Mouse (Mus musculus) heart, embryonic 14.5 days (tissue): ENCODE data around the gene Nab2. TPM values are rescaled to one million over a fixed set of nuclear protein-coding genes. Genes with fewer than 3 reads are reported as not detected.

Source experiments
- ATAC-seq: fragments of 200-750 bp; cut with Nextera tagmentation; 2 replicates; pipeline ENCODE4 v1.8.0; 2017; ENCODE audit warnings: low read depth, moderate TSS enrichment; ENCODE audit not compliant: insufficient number of reproducible peaks, insufficient read depth, low FRiP score
- H3K27ac ChIP-seq, 2 experiments: fragments of 200-500 bp in 1 of 2; fragments of 300-500 bp in 1 of 2; sonication (generic) in 1 of 2; replicated peaks in 1 of 2; 2 replicates each; pipeline ENCODE4 v1.5.1; 2012 to 2014; ENCODE audit warnings: low read depth in 2 of 2, low read length in 2 of 2, control low read depth in 1 of 2, mild to moderate bottlenecking in 1 of 2, mixed read lengths in 1 of 2; ENCODE audit not compliant: control insufficient read depth in 1 of 2, insufficient read depth in 1 of 2
- H3K27me3 ChIP-seq: fragments of 300-500 bp; sonication (generic); 2 replicates; pipeline ENCODE4 v1.6.1; 2014; ENCODE audit warnings: mild to moderate bottlenecking, low read length, control low read depth; ENCODE audit not compliant: control insufficient read depth, insufficient read depth
- H3K36me3 ChIP-seq: fragments of 300-500 bp; sonication (generic); 2 replicates; pipeline ENCODE4 v1.6.1; 2014; ENCODE audit warnings: mild to moderate bottlenecking, control low read depth, low read length, mixed read lengths; ENCODE audit not compliant: control insufficient read depth, insufficient read depth
- H3K4me1 ChIP-seq, 2 experiments: fragments of 200-500 bp in 1 of 2; fragments of 300-500 bp in 1 of 2; sonication (generic) in 1 of 2; 2 replicates each; pipeline ENCODE4 v1.6.1; 2012 to 2014; ENCODE audit warnings: low read length in 2 of 2, control low read depth in 1 of 2, mixed read lengths in 1 of 2; ENCODE audit not compliant: control insufficient read depth in 2 of 2, insufficient read depth in 2 of 2
- H3K4me2 ChIP-seq: fragments of 300-500 bp; sonication (generic); 2 replicates; pipeline ENCODE4 v1.6.1; 2014; ENCODE audit warnings: mild to moderate bottlenecking, low read length
- H3K4me3 ChIP-seq, 2 experiments: fragments of 200-500 bp in 1 of 2; fragments of 300-500 bp in 1 of 2; sonication (generic) in 1 of 2; 2 replicates each; pipeline ENCODE4 v1.5.1; 2012 to 2014; ENCODE audit warnings: low read length in 2 of 2, mild to moderate bottlenecking in 2 of 2, control low read depth in 1 of 2, low read depth in 1 of 2, moderate library complexity in 1 of 2; ENCODE audit not compliant: control insufficient read depth in 1 of 2, insufficient read depth in 1 of 2
- H3K9ac ChIP-seq: fragments of 300-500 bp; sonication (generic); 2 replicates; pipeline ENCODE4 v1.6.1; 2014; ENCODE audit warnings: mild to moderate bottlenecking, low read length
- H3K9me3 ChIP-seq: fragments of 300-500 bp; sonication (generic); 2 replicates; pipeline ENCODE4 v1.6.1; 2016; ENCODE audit warnings: low read length, control low read depth; ENCODE audit not compliant: control insufficient read depth
- WGBS: fragments of 180-500 bp; shearing (Covaris S2); extraction: QIAGEN DNeasy Blood & Tissue Kit; methylation state at CpG from one replicate; pipeline ENCODE4 v1.1.7; 2014; 5-methylcytosine and 5-hydroxymethylcytosine counted together
- polyA plus RNA-seq: library from polyadenylated mRNA; unstranded; fragments of >200 nt; fragmentation: Nextera tagmentation; extraction: Ambion mirVana; gene quantifications from 2 replicates; pipeline ENCODE4 v1.2.1, GENCODE M21; 2014

Gene Nab2
- polyA plus RNA-seq, 1 experiment from 2014 or later, result 9.0 TPM

- no peak overlapping the region for H3K4me3 ChIP-seq
- H3K4me2 ChIP-seq, result no peak overlapping the region
- H3K27me3 ChIP-seq, result no peaks in the 10 kb centered on the region
- H3K36me3 ChIP-seq, result no peaks in the 10 kb centered on the region
- peaks cover 11 to 17% of the 10 kb centered on the region in 2 experiments for H3K4me1 ChIP-seq
- H3K9me3 ChIP-seq, result no peaks in the 10 kb centered on the region
- no peak for ATAC-seq
- 37% methylated on average over 2 of the region's 2 CpGs for WGBS
- H3K9ac ChIP-seq, result no peak overlapping the region
- no peak overlapping the region for H3K27ac ChIP-seq
These were observed 2.9 kb upstream of the Nab2 start for GRCm38 (mm10) chr10:127671276-127671675.

GRCm38 (mm10) chr10:127670185-127670584 lies 1.8 kb upstream of the Nab2 start:
- Histone ChIP-seq H3K27me3 (no peaks in the 10 kb centered on the region), H3K4me1 (peaks cover 11 to 20% of the 10 kb centered on the region in 2 experiments), H3K27ac (no peak overlapping the region), H3K9me3 (no peaks in the 10 kb centered on the region), H3K4me2 (no peak overlapping the region), H3K9ac (no peak overlapping the region), H3K4me3 (no peak overlapping the region), H3K36me3 (no peaks in the 10 kb centered on the region)
- no peak for ATAC-seq
- 89% methylated on average over 2 of the region's 2 CpGs for WGBS

DNA sequence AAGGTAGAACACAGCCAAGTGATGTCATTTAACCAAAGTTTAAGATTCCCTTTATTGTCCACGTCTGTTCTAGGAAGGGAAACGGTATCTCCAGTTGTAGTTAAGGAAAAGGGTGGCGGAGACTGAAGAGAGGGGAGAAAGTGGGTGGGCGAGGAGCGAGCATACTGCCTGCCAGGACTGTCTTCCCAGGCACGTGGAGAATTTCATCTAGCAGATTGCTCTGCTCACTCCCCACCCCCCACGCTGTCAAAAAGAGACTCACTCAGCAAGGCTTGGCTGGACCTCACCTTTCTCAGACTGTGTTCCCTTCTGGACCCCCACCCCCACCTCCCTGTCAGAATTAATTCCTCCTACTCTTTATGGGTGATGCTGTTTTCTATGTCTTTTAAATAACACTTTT lies 802 bp upstream of the Nab2 start:
- WGBS, result 8% methylated on average over 7 of the region's 7 CpGs
- Histone ChIP-seq H3K36me3 (peaks cover 7% of the 10 kb centered on the region), H3K27me3 (no peaks in the 10 kb centered on the region), H3K27ac (peak overlapping the region; percentile 91 to 96), H3K9ac (peak overlapping the region; percentile 87), H3K4me2 (peak overlapping the region; percentile 77), H3K4me1 (peaks cover 12 to 29% of the 10 kb centered on the region in 2 experiments), H3K9me3 (no peaks in the 10 kb centered on the region), H3K4me3 (peak overlapping the region; percentile 20 to 81)
- ATAC-seq, result no peak

DNA sequence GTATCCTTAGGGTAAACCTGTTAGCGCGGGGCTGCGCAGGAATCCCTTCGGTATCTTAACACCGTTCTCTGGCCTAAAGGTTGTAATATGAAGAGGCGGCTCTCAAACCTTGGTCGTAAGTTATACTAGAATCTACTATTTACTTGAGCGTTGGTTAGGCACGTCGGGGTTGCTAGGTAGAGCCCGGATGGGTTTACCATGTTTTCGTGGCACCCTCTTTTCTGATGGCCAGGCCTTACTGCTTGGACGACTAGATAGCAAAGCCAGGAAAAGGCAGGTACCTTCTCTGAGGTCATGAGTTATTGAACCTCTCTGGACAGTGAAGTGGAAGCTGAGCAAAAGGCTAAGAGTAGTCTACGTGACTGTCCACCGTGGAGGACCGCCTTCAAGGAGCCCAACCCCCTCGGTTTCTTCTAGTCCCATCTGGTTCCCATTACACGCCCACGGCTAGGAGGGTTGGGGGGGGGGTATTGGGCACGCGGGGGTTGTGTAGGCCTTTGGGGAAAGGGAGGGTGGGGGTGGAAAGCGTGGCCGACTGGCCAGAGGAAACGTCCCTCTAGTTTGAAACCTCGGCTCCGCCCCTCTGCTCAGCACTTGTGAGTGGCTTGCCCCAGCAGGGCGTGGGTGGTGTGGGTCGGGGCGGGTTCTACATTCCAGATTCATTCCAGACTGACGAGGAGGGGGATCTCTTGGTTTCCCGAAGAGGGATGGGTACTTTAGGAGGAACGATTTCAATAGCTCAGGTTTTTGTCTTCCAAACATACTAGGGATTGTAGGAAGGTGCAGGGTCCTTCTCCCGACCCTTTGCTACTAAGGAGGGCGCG lies 887 bp downstream of the Nab2 start:
- ATAC-seq, result peak; percentile 66
- H3K4me3 ChIP-seq, result peak overlapping the region; percentile 79 to 81
- under 1% methylated on average over 35 of the region's 35 CpGs for WGBS
- H3K4me2 ChIP-seq, result peak overlapping the region; percentile 77
- peak overlapping the region; percentile 87 for H3K9ac ChIP-seq
- no peaks in the 10 kb centered on the region for H3K27me3 ChIP-seq
- H3K4me1 ChIP-seq, result peaks cover 27 to 46% of the 10 kb centered on the region in 2 experiments
- peak overlapping the region; percentile 91 to 96 for H3K27ac ChIP-seq
- H3K9me3 ChIP-seq, result no peaks in the 10 kb centered on the region
- H3K36me3 ChIP-seq, result peaks cover 24% of the 10 kb centered on the region

GRCm38 (mm10) chr10:127666501-127667268 lies 1.7 kb downstream of the Nab2 start, which contains the start of gene Nemp1:
Gene Nemp1 (plus strand): TSS chr10:127666901.
- H3K27me3 ChIP-seq, result no peaks in the 10 kb centered on the region
- H3K9me3 ChIP-seq, result no peaks in the 10 kb centered on the region
- H3K9ac ChIP-seq, result peak within 1 kb of the TSS; percentile 87
- H3K4me2 ChIP-seq, result peak within 1 kb of the TSS; percentile 77
- WGBS, result under 1% methylated on average over 63 of the region's 73 CpGs
- H3K36me3 ChIP-seq, result peaks cover 24% of the 10 kb centered on the region
- H3K27ac ChIP-seq, result peak within 1 kb of the TSS; percentile 91 to 96
- ATAC-seq, result peak; percentile 67
- peaks cover 32 to 53% of the 10 kb centered on the region in 2 experiments for H3K4me1 ChIP-seq
- H3K4me3 ChIP-seq, result peak within 1 kb of the TSS; percentile 79 to 81

DNA sequence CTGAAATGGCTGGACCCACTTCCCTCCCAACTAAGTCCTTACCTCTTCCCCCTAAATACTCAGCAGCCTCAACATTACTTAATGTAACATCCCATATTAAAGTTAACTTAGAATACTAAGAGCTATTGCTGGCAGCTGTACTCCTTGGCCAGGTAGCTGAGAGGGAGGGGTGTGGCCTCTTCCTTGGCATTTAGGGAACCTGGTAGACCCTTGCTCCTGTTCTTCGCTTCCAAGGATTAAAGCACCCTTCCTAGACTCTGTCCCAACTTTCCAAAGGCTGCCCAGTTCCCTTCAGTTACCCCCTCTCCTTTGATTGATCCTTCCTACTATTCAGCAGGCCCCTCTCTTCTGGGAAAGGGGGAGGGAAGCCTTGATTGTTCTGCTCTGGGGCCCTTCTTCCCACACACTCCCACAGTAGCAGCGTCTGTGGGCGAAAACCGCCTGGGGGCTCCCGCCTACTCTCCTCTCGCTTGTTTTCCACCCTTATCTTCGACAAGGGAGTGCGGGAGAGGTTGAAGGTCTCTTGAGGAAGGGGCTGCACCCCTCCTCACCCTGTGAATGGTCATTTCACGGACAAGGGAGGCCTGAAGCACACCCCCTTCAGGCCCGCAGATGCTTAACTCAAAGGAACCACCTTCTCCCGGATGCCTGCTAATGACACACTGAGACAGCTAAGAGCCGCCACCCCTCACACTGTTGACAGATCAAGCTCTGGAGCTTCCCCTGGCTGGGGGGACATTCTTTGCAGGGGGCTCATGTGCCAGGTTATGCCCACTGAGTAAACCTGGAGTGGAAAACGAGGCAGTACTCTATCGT lies 2.8 kb downstream of the Nab2 start:
- 12% methylated on average over 14 of the region's 14 CpGs for WGBS
- H3K4me1 ChIP-seq, result peaks cover 38 to 64% of the 10 kb centered on the region in 2 experiments
- H3K36me3 ChIP-seq, result peaks cover 35% of the 10 kb centered on the region
- H3K9ac ChIP-seq, result peak overlapping the region; percentile 87
- peak overlapping the region; percentile 77 for H3K4me2 ChIP-seq
- no peak for ATAC-seq
- no peaks in the 10 kb centered on the region for H3K27me3 ChIP-seq
- no peaks in the 10 kb centered on the region for H3K9me3 ChIP-seq
- H3K27ac ChIP-seq, result peak overlapping the region; percentile 83 to 96
- peak overlapping the region; percentile 79 to 81 for H3K4me3 ChIP-seq

- Histone ChIP-seq H3K4me2 (peak overlapping the region; percentile 77), H3K4me1 (peaks cover 38 to 65% of the 10 kb centered on the region in 2 experiments), H3K36me3 (peaks cover 41% of the 10 kb centered on the region), H3K9ac (peak overlapping the region; percentile 87), H3K9me3 (no peaks in the 10 kb centered on the region), H3K4me3 (peak overlapping the region; percentile 0 to 81; a peak in 2 of 4 replicates), H3K27ac (no peak overlapping the region), H3K27me3 (no peaks in the 10 kb centered on the region)
- no peak for ATAC-seq
- 59% methylated on average over 13 of the region's 13 CpGs for whole genome bisulfite sequencing
These were observed 3.5 kb downstream of the Nab2 start for GRCm38 (mm10) chr10:127664891-127665290.
